ENCODE assay signal across 10 mouse cellular contexts in the genomic region with DNA sequence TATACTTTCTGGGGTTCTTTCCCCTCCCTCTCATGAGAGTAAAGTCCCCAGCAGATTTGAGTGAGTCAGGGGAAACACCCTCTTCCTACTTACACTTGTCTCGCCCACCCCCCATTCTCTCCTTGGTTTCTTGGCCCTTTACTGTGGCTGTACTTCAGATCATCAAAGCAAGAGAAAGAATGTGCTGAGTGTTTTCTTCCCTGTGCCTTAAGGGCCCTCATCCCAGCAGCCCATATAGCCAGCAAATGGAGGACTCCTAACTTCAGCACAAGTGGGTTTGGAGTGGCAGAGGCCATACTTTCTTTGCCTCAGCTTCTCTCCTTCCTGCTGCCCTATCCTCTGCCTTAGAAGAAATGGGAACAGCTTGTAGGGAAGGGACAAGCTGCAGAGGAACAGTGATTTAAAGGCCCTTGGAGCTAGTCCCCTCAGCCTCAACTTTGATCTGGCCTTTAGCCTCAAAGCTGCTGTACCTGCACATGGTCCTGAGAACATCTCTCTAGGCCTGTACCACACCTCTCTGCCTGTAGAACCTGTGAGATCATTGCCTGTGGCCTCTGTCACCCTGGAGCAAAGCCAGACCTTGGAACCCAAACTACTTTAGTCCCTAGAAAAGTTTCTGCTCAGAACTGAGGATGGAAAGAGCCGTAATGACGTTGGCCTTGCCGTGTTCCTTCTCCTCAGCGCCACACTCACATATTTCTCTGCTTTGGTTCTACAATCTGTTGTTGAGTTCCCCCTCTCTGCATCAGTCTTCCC. TPM values are rescaled to one million over a fixed set of nuclear protein-coding genes. Genes with fewer than 3 reads are reported as not detected.
A peak's percentile ranks its signal among the peaks of the same experiment; 100 is the strongest.
DNase-seq lines count a peak whose midpoint lies in the region; ATAC-seq lines count a peak whose summit lies in the region.
"Had no signal": no experiment of that assay in that cellular context is flagged by ENCODE, and none has a peak within 500 bp of the region (broad histone marks: within the 10 kb centered on the region; RNA-seq: fewer than 3 reads in every experiment).

No protein-coding gene starts in this region.

- H3K27me3 ChIP-seq in kidney, embryonic 14.5 days (ENCODE audit: control insufficient read depth, insufficient read depth, low read length) = no peaks in the 10 kb centered on the region
- no peaks in the 10 kb centered on the region for H3K27me3 ChIP-seq in embryonic facial prominence, embryonic 14.5 days (replicated peaks; ENCODE audit: control insufficient read depth, insufficient read depth, low read length)
- H3K27me3 ChIP-seq in intestine, embryonic 14.5 days (replicated peaks; ENCODE audit: control insufficient read depth, insufficient read depth, low read length) = no peaks in the 10 kb centered on the region
- H3K27me3 ChIP-seq in midbrain, embryonic 14.5 days (ENCODE audit: control insufficient read depth, insufficient read depth, low read length) = no peaks in the 10 kb centered on the region

- DNase-seq in kidney, adult 18-20 months = no peak
- DNase-seq in embryonic facial prominence, embryonic 14.5 days (ENCODE audit: low spot score) = no peak
- no peak for DNase-seq in intestine, embryonic 14.5 days (ENCODE audit: low spot score)
- no peak for DNase-seq in midbrain, embryonic 14.5 days
- no peak for DNase-seq in adrenal gland, adult 2 months
- DNase-seq in yolk sac, embryonic 10.5 days (ENCODE audit: low spot score) = no peak

- H3K4me1 ChIP-seq in kidney, embryonic 14.5 days (ENCODE audit: control insufficient read depth, insufficient read depth, low read length) = peaks cover 79% of the 10 kb centered on the region
- H3K4me1 ChIP-seq in embryonic facial prominence, embryonic 14.5 days (ENCODE audit: control insufficient read depth, insufficient read depth, low read length) = peaks cover 85% of the 10 kb centered on the region
- peaks cover 61% of the 10 kb centered on the region for H3K4me1 ChIP-seq in intestine, embryonic 14.5 days (replicated peaks; ENCODE audit: control insufficient read depth, insufficient read depth, low read length)
- H3K4me1 ChIP-seq in midbrain, embryonic 14.5 days (ENCODE audit: control insufficient read depth, insufficient read depth, low read length) = peaks cover 79% of the 10 kb centered on the region

- no peak for ATAC-seq in kidney, embryonic 14.5 days (ENCODE audit: low FRiP score, low TSS enrichment)
- no peak for ATAC-seq in embryonic facial prominence, embryonic 14.5 days (ENCODE audit: low read depth)
- no peak for ATAC-seq in intestine, embryonic 14.5 days (replicated peaks; ENCODE audit: low FRiP score, low TSS enrichment, low read depth)
- ATAC-seq in midbrain, embryonic 14.5 days (ENCODE audit: low FRiP score, low TSS enrichment) = no peak
- ATAC-seq in erythroid progenitor cell, adult 5-6 weeks (replicated peaks; ENCODE audit: low FRiP score, poor library complexity, severe bottlenecking) = no peak

- no peak overlapping the region for H3K9ac ChIP-seq in kidney, embryonic 14.5 days (ENCODE audit: low read depth, low read length)
- peak overlapping the region; percentile 51; the same call in 1 of the 2 replicates for H3K9ac ChIP-seq in embryonic facial prominence, embryonic 14.5 days (ENCODE audit: low read depth, low read length)
- no peak overlapping the region for H3K9ac ChIP-seq in intestine, embryonic 14.5 days (ENCODE audit: low read length)
- H3K9ac ChIP-seq in midbrain, embryonic 14.5 days (replicated peaks; ENCODE audit: low read length) = peak overlapping the region; percentile 42

- H3K4me3 ChIP-seq in kidney, embryonic 14.5 days (ENCODE audit: low read length) = no peak overlapping the region
- H3K4me3 ChIP-seq in embryonic facial prominence, embryonic 14.5 days (ENCODE audit: low read depth, low read length) = no peak overlapping the region
- H3K4me3 ChIP-seq in intestine, embryonic 14.5 days (ENCODE audit: low read depth, low read length) = no peak overlapping the region
- H3K4me3 ChIP-seq in midbrain, embryonic 14.5 days (replicated peaks; ENCODE audit: low read depth, low read length) = 0 out of 2 replicates have a peak overlapping the region, but pooled peaks have one; percentile 16
- H3K4me3 ChIP-seq: myocyte had no signal

- H3K36me3 ChIP-seq in kidney, embryonic 14.5 days (ENCODE audit: control insufficient read depth, insufficient read depth, low read length) = peaks cover 20% of the 10 kb centered on the region
- peaks cover 37% of the 10 kb centered on the region for H3K36me3 ChIP-seq in embryonic facial prominence, embryonic 14.5 days (ENCODE audit: control insufficient read depth, insufficient read depth, low read length)
- H3K36me3 ChIP-seq in intestine, embryonic 14.5 days (ENCODE audit: control insufficient read depth, insufficient read depth, low read length) = peaks cover 42% of the 10 kb centered on the region
- H3K36me3 ChIP-seq in midbrain, embryonic 14.5 days (ENCODE audit: control insufficient read depth, insufficient read depth, low read length) = peaks cover 6% of the 10 kb centered on the region

- 61% methylated on average over 5 of the region's 5 CpGs for WGBS in kidney, embryonic 14.5 days
- WGBS in embryonic facial prominence, embryonic 14.5 days = 65% methylated on average over 5 of the region's 5 CpGs
- 64% methylated on average over 5 of the region's 5 CpGs for WGBS in intestine, embryonic 14.5 days
- WGBS in midbrain, embryonic 14.5 days = 76% methylated on average over 5 of the region's 5 CpGs

- no peaks in the 10 kb centered on the region for H3K9me3 ChIP-seq in kidney, embryonic 14.5 days (ENCODE audit: control insufficient read depth, low read length)
- no peaks in the 10 kb centered on the region for H3K9me3 ChIP-seq in embryonic facial prominence, embryonic 14.5 days (ENCODE audit: control insufficient read depth, low read length)
- H3K9me3 ChIP-seq in intestine, embryonic 14.5 days (ENCODE audit: control insufficient read depth, low read length) = no peaks in the 10 kb centered on the region
- H3K9me3 ChIP-seq in midbrain, embryonic 14.5 days (ENCODE audit: control insufficient read depth, low read length) = no peaks in the 10 kb centered on the region

- peak overlapping the region; percentile 98 for H3K27ac ChIP-seq in kidney, embryonic 14.5 days (ENCODE audit: low read depth, low read length)
- H3K27ac ChIP-seq in embryonic facial prominence, embryonic 14.5 days (replicated peaks; ENCODE audit: low read depth, low read length) = peak overlapping the region; percentile 94
- peak overlapping the region; percentile 88; the same call in 1 of the 2 replicates for H3K27ac ChIP-seq in intestine, embryonic 14.5 days (ENCODE audit: low read depth)
- peak overlapping the region; percentile 98 for H3K27ac ChIP-seq in midbrain, embryonic 14.5 days (replicated peaks; ENCODE audit: low read depth, low read length)

- H3K4me2 ChIP-seq in kidney, embryonic 14.5 days (replicated peaks; ENCODE audit: low read depth, low read length) = no peak overlapping the region; the same call in 1 of the 2 replicates
- no peak overlapping the region for H3K4me2 ChIP-seq in embryonic facial prominence, embryonic 14.5 days (ENCODE audit: low read depth, low read length)
- H3K4me2 ChIP-seq in intestine, embryonic 14.5 days (ENCODE audit: low read length) = no peak overlapping the region
- H3K4me2 ChIP-seq in midbrain, embryonic 14.5 days (ENCODE audit: low read length) = peak overlapping the region; percentile 52

RNA-seq across cellular contexts. Expression of gene Gpr84, which starts 11.4 kb away (rescaled TPM):
- polyA plus RNA-seq in kidney, embryonic 14.5 days (2014; fragmentation: Nextera tagmentation; extraction: Ambion mirVana) = 0.47 and 0.69 TPM in 2 replicates
- 0.13 and 0.47 TPM in 2 replicates for polyA plus RNA-seq in embryonic facial prominence, embryonic 14.5 days (2014; fragmentation: Nextera tagmentation; extraction: Ambion mirVana)
- 0.11 and 0.34 TPM in 2 replicates for polyA plus RNA-seq in intestine, embryonic 14.5 days (2014; fragmentation: Nextera tagmentation; extraction: Ambion mirVana)
- polyA plus RNA-seq in midbrain, embryonic 14.5 days (2014; fragmentation: Nextera tagmentation; extraction: Ambion mirVana) = 0.16 and 0.26 TPM in 2 replicates
- 0.72 TPM in 1 of 2 replicates, not detected in the other for total RNA-seq in erythroid progenitor cell, adult 5-6 weeks (2015; ENCODE audit: low replicate concordance)
- 3.9 TPM in 1 of 2 replicates, not detected in the other for total RNA-seq in erythroid progenitor cell, adult 5-6 weeks (2017; ENCODE audit: low replicate concordance)
- total RNA-seq in adrenal gland, adult 2 months (2021) = not detected
- 0.09 and 0.15 TPM in 2 replicates for polyA plus RNA-seq in adrenal gland, adult 2 months (2012; rRNA removed)
- total RNA-seq: adrenal gland, adult 18-20 months had no signal

RNA-seq across cellular contexts. Expression of gene Copz1, which starts 26.5 kb away (rescaled TPM):
- 290 and 322 TPM in 2 replicates for polyA plus RNA-seq in kidney, embryonic 14.5 days (2014; fragmentation: Nextera tagmentation; extraction: Ambion mirVana)
- polyA plus RNA-seq in embryonic facial prominence, embryonic 14.5 days (2014; fragmentation: Nextera tagmentation; extraction: Ambion mirVana) = 274 and 289 TPM in 2 replicates
- polyA plus RNA-seq in intestine, embryonic 14.5 days (2014; fragmentation: Nextera tagmentation; extraction: Ambion mirVana) = 266 and 283 TPM in 2 replicates
- 197 and 231 TPM in 2 replicates for polyA plus RNA-seq in midbrain, embryonic 14.5 days (2014; fragmentation: Nextera tagmentation; extraction: Ambion mirVana)
- total RNA-seq in erythroid progenitor cell, adult 5-6 weeks (2015; ENCODE audit: low replicate concordance) = 158 and 167 TPM in 2 replicates
- 37.6 and 42.4 TPM in 2 replicates for total RNA-seq in erythroid progenitor cell, adult 5-6 weeks (2017; ENCODE audit: low replicate concordance)
- 100 to 1,000 TPM; 146 to 152 TPM for total RNA-seq in adrenal gland, adult 2 months (2021)
- polyA plus RNA-seq in adrenal gland, adult 2 months (2012; rRNA removed) = 51.3 and 59.7 TPM in 2 replicates

RNA-seq across cellular contexts. Expression of gene Nfe2, which starts 40.8 kb away (rescaled TPM):
- 3.1 and 3.9 TPM in 2 replicates for polyA plus RNA-seq in kidney, embryonic 14.5 days (2014; fragmentation: Nextera tagmentation; extraction: Ambion mirVana)
- 2.1 and 2.5 TPM in 2 replicates for polyA plus RNA-seq in embryonic facial prominence, embryonic 14.5 days (2014; fragmentation: Nextera tagmentation; extraction: Ambion mirVana)
- polyA plus RNA-seq in intestine, embryonic 14.5 days (2014; fragmentation: Nextera tagmentation; extraction: Ambion mirVana) = 1.8 and 1.9 TPM in 2 replicates
- 0.49 and 0.62 TPM in 2 replicates for polyA plus RNA-seq in midbrain, embryonic 14.5 days (2014; fragmentation: Nextera tagmentation; extraction: Ambion mirVana)
- 368 and 436 TPM in 2 replicates for total RNA-seq in erythroid progenitor cell, adult 5-6 weeks (2015; ENCODE audit: low replicate concordance)
- total RNA-seq in erythroid progenitor cell, adult 5-6 weeks (2017; ENCODE audit: low replicate concordance) = 353 and 370 TPM in 2 replicates
- total RNA-seq in adrenal gland, adult 2 months (2021) = under 1 TPM; 0.21 to 0.95 TPM
- polyA plus RNA-seq in adrenal gland, adult 2 months (2012; rRNA removed) = 0.38 and 0.83 TPM in 2 replicates

RNA-seq across cellular contexts. Expression of gene Zfp385a, which starts 40.9 kb away (rescaled TPM):
- 12.3 and 18.2 TPM in 2 replicates for polyA plus RNA-seq in kidney, embryonic 14.5 days (2014; fragmentation: Nextera tagmentation; extraction: Ambion mirVana)
- polyA plus RNA-seq in embryonic facial prominence, embryonic 14.5 days (2014; fragmentation: Nextera tagmentation; extraction: Ambion mirVana) = 18.4 and 19.0 TPM in 2 replicates
- polyA plus RNA-seq in intestine, embryonic 14.5 days (2014; fragmentation: Nextera tagmentation; extraction: Ambion mirVana) = 7.2 and 7.5 TPM in 2 replicates
- polyA plus RNA-seq in midbrain, embryonic 14.5 days (2014; fragmentation: Nextera tagmentation; extraction: Ambion mirVana) = 18.3 and 20.9 TPM in 2 replicates
- 4.2 and 6.5 TPM in 2 replicates for total RNA-seq in erythroid progenitor cell, adult 5-6 weeks (2015; ENCODE audit: low replicate concordance)
- total RNA-seq in erythroid progenitor cell, adult 5-6 weeks (2017; ENCODE audit: low replicate concordance) = 0.30 and 0.77 TPM in 2 replicates
- total RNA-seq in adrenal gland, adult 2 months (2021) = 10 to 100 TPM; 10.1 to 18.3 TPM
- 16.7 and 17.1 TPM in 2 replicates for polyA plus RNA-seq in adrenal gland, adult 2 months (2012; rRNA removed)

RNA-seq across cellular contexts. Expression of gene Hnrnpa1, which starts 58.8 kb away (rescaled TPM):
- 1,180 and 1,314 TPM in 2 replicates for polyA plus RNA-seq in kidney, embryonic 14.5 days (2014; fragmentation: Nextera tagmentation; extraction: Ambion mirVana)
- 573 and 661 TPM in 2 replicates for polyA plus RNA-seq in embryonic facial prominence, embryonic 14.5 days (2014; fragmentation: Nextera tagmentation; extraction: Ambion mirVana)
- polyA plus RNA-seq in intestine, embryonic 14.5 days (2014; fragmentation: Nextera tagmentation; extraction: Ambion mirVana) = 837 and 906 TPM in 2 replicates
- polyA plus RNA-seq in midbrain, embryonic 14.5 days (2014; fragmentation: Nextera tagmentation; extraction: Ambion mirVana) = 764 and 768 TPM in 2 replicates
- 198 and 238 TPM in 2 replicates for total RNA-seq in erythroid progenitor cell, adult 5-6 weeks (2015; ENCODE audit: low replicate concordance)
- 338 and 377 TPM in 2 replicates for total RNA-seq in erythroid progenitor cell, adult 5-6 weeks (2017; ENCODE audit: low replicate concordance)
- total RNA-seq in adrenal gland, adult 2 months (2021) = 100 to 1,000 TPM; 140 to 208 TPM
- polyA plus RNA-seq in adrenal gland, adult 2 months (2012; rRNA removed) = 8.1 TPM in 2 replicates

Comparison
In these comparisons a context has a peak if more than half of its experiments do, and no peak if none do; other contexts are left out.
1. H3K9ac ChIP-seq: peak in embryonic facial prominence, embryonic 14.5 days (single experiment) and midbrain, embryonic 14.5 days (single experiment); none in kidney, embryonic 14.5 days (single experiment) and intestine, embryonic 14.5 days (single experiment).
2. Peak in every context shown above with its lines, with median percentiles within 50 percentile points of each other: H3K27ac ChIP-seq.